Mouse (Mus musculus): ENCODE measurements at regions not wholly inside any gene's neighbourhood (a gene's known extent, or its start where the extent isn't known, plus 50 kb on each side); places are given as distances from the start of the nearest gene placed in this dataset.
A peak's percentile ranks its signal among the peaks of the same experiment; 100 is the strongest.

GRCm38 (mm10) chr10:111422057-111422456 lies 51.0 kb upstream of the Nap1l1 start:
- no peak for ATAC-seq (ENCODE audit: insufficient read depth, low FRiP score, low read depth)
- WGBS, result 31% methylated on average over 6 of the region's 6 CpGs
- Histone ChIP-seq H3K9me3 (no peaks in the 10 kb centered on the region), H3K9ac (no peak overlapping the region), H3K27ac (no peak overlapping the region), H3K36me3 (no peaks in the 10 kb centered on the region), H3K4me1 (peaks cover 12% of the 10 kb centered on the region), H3K27me3 (replicated peaks) (no peaks in the 10 kb centered on the region), H3K4me2 (peak overlapping the region; percentile 32), H3K4me3 (replicated peaks) (no peak overlapping the region)

- H3K9ac ChIP-seq, result 0 out of 2 replicates have a peak overlapping the region, but pooled peaks have one; percentile 4
- no peak for ATAC-seq (ENCODE audit: insufficient read depth, low FRiP score, low read depth)
- 31% methylated on average over 11 of the region's 11 CpGs for WGBS
- peak overlapping the region; percentile 48 for H3K4me2 ChIP-seq
- no peaks in the 10 kb centered on the region for H3K27me3 ChIP-seq (replicated peaks)
- no peaks in the 10 kb centered on the region for H3K9me3 ChIP-seq
- H3K27ac ChIP-seq, result no peak overlapping the region
- no peaks in the 10 kb centered on the region for H3K36me3 ChIP-seq
- peaks cover 12% of the 10 kb centered on the region for H3K4me1 ChIP-seq
- H3K4me3 ChIP-seq (replicated peaks), result peak overlapping the region; percentile 19
These were observed 50.4 kb upstream of the Nap1l1 start for GRCm38 (mm10) chr10:111422649-111423048.

All from stomach, embryonic 15.5 days (tissue).